Mouse (Mus musculus): Measurements from ENCODE around the gene Add2. TPM values are rescaled to one million over a fixed set of nuclear protein-coding genes. Genes with fewer than 3 reads are reported as not detected.

Add2 gene
- polyA plus RNA-seq, 2 experiments: 54.9 to 73.5 TPM

GRCm38 (mm10) chr6:86097155-86097554 is 68.7 kb downstream of the Add2 start:
- Histone ChIP-seq H3K27me3 (ENCODE audit: control insufficient read depth, insufficient read depth, low read length) (no peaks in the 10 kb centered on the region), H3K4me3 (ENCODE audit: insufficient read depth in 1 of 2, low read depth in 2 of 2, low read length in 2 of 2) (no peak overlapping the region), H3K4me2 (ENCODE audit: low read depth) (no peak overlapping the region), H3K36me3 (replicated peaks; ENCODE audit: control insufficient read depth, insufficient read depth, low read depth) (peaks cover 99% of the 10 kb centered on the region), H3K9me3 (ENCODE audit: control insufficient read depth, low read length) (no peaks in the 10 kb centered on the region), H3K9ac (replicated peaks) (no peak overlapping the region), H3K4me1 (replicated peaks; ENCODE audit: control insufficient read depth in 2 of 2, insufficient read depth in 2 of 2, low read length in 1 of 2) (no peaks in the 10 kb centered on the region; a peak in 1 of 4 replicates), H3K27ac (no peak overlapping the region)
- WGBS (ENCODE audit: insufficient replicate concordance): 70% methylated on average over 4 of the region's 4 CpGs
- DNase-seq (ENCODE audit: low read depth in 3 of 3, low spot score in 3 of 3) (no peak), ATAC-seq (ENCODE audit: insufficient read depth) (no peak)
- TF ChIP-seq CTCF (IDR thresholded peaks at IDR 0.05; ENCODE audit: low read depth) (no peak), EP300 (IDR thresholded peaks at IDR 0.05; ENCODE audit: low read depth) (no peak)

- TF ChIP-seq EP300 (IDR thresholded peaks at IDR 0.05; ENCODE audit: low read depth): no peak
- TF ChIP-seq CTCF (IDR thresholded peaks at IDR 0.05; ENCODE audit: low read depth): peak; percentile 42; the same call in 1 of the 2 replicates
- no peaks in the 10 kb centered on the region for H3K4me1 ChIP-seq (replicated peaks; ENCODE audit: control insufficient read depth in 2 of 2, insufficient read depth in 2 of 2, low read length in 1 of 2)
- no peak overlapping the region for H3K4me3 ChIP-seq (ENCODE audit: insufficient read depth in 1 of 2, low read depth in 2 of 2, low read length in 2 of 2)
- H3K4me2 ChIP-seq (ENCODE audit: low read depth): no peak overlapping the region
- H3K27ac ChIP-seq: no peak overlapping the region
- H3K27me3 ChIP-seq (ENCODE audit: control insufficient read depth, insufficient read depth, low read length): no peaks in the 10 kb centered on the region
- DNase-seq (ENCODE audit: low read depth in 3 of 3, low spot score in 3 of 3) (no peak), ATAC-seq (ENCODE audit: insufficient read depth) (no peak)
- 70% methylated on average over 4 of the region's 4 CpGs for WGBS (ENCODE audit: insufficient replicate concordance)
- H3K9ac ChIP-seq (replicated peaks): no peak overlapping the region
- H3K9me3 ChIP-seq (ENCODE audit: control insufficient read depth, low read length): no peaks in the 10 kb centered on the region
- peaks cover 99% of the 10 kb centered on the region for H3K36me3 ChIP-seq (replicated peaks; ENCODE audit: control insufficient read depth, insufficient read depth, low read depth)
Measured at GRCm38 (mm10) chr6:86099003-86099402, 70.5 kb downstream of the Add2 start.

GRCm38 (mm10) chr6:86101451-86101850 is 73.0 kb downstream of the Add2 start:
- Histone ChIP-seq H3K9me3 (ENCODE audit: control insufficient read depth, low read length) (no peaks in the 10 kb centered on the region), H3K36me3 (replicated peaks; ENCODE audit: control insufficient read depth, insufficient read depth, low read depth) (peaks cover 100% of the 10 kb centered on the region), H3K9ac (replicated peaks) (no peak overlapping the region), H3K4me2 (ENCODE audit: low read depth) (no peak overlapping the region), H3K27me3 (ENCODE audit: control insufficient read depth, insufficient read depth, low read length) (no peaks in the 10 kb centered on the region), H3K4me1 (replicated peaks; ENCODE audit: control insufficient read depth in 2 of 2, insufficient read depth in 2 of 2, low read length in 1 of 2) (no peaks in the 10 kb centered on the region), H3K27ac (no peak overlapping the region), H3K4me3 (ENCODE audit: insufficient read depth in 1 of 2, low read depth in 2 of 2, low read length in 2 of 2) (no peak overlapping the region)
- DNase-seq (ENCODE audit: low read depth in 3 of 3, low spot score in 3 of 3): no peak
- WGBS (ENCODE audit: insufficient replicate concordance): 80% methylated on average over 5 of the region's 5 CpGs
- TF ChIP-seq CTCF (IDR thresholded peaks at IDR 0.05; ENCODE audit: low read depth): no peak
- TF ChIP-seq EP300 (IDR thresholded peaks at IDR 0.05; ENCODE audit: low read depth): no peak
- no peak for ATAC-seq (ENCODE audit: insufficient read depth)

GRCm38 (mm10) chr6:86102874-86103273 is 74.4 kb downstream of the Add2 start:
- no peak for DNase-seq (ENCODE audit: low read depth in 3 of 3, low spot score in 3 of 3)
- Histone ChIP-seq H3K36me3 (replicated peaks; ENCODE audit: control insufficient read depth, insufficient read depth, low read depth) (peaks cover 99% of the 10 kb centered on the region), H3K4me3 (ENCODE audit: insufficient read depth in 1 of 2, low read depth in 2 of 2, low read length in 2 of 2) (no peak overlapping the region), H3K9me3 (ENCODE audit: control insufficient read depth, low read length) (no peaks in the 10 kb centered on the region), H3K4me1 (replicated peaks; ENCODE audit: control insufficient read depth in 2 of 2, insufficient read depth in 2 of 2, low read length in 1 of 2) (peaks cover 0 to 6% of the 10 kb centered on the region in 2 experiments; a peak in 3 of 4 replicates), H3K27ac (no peak overlapping the region), H3K27me3 (ENCODE audit: control insufficient read depth, insufficient read depth, low read length) (no peaks in the 10 kb centered on the region), H3K4me2 (ENCODE audit: low read depth) (no peak overlapping the region), H3K9ac (replicated peaks) (no peak overlapping the region)
- no peak for TF ChIP-seq CTCF (IDR thresholded peaks at IDR 0.05; ENCODE audit: low read depth)
- no peak for TF ChIP-seq EP300 (IDR thresholded peaks at IDR 0.05; ENCODE audit: low read depth)
- WGBS (ENCODE audit: insufficient replicate concordance): 89% methylated on average over 5 of the region's 5 CpGs
- no peak for ATAC-seq (ENCODE audit: insufficient read depth)

- Histone ChIP-seq H3K27me3 (ENCODE audit: control insufficient read depth, insufficient read depth, low read length) (no peaks in the 10 kb centered on the region), H3K36me3 (replicated peaks; ENCODE audit: control insufficient read depth, insufficient read depth, low read depth) (peaks cover 99% of the 10 kb centered on the region)
Measured at GRCm38 (mm10) chr6:86103614-86104013, 75.1 kb downstream of the Add2 start.

More at GRCm38 (mm10) chr6:86103614-86104013, 75.1 kb downstream of the Add2 start:
- peaks cover 0 to 6% of the 10 kb centered on the region in 2 experiments; a peak in 3 of 4 replicates for H3K4me1 ChIP-seq (replicated peaks; ENCODE audit: control insufficient read depth in 2 of 2, insufficient read depth in 2 of 2, low read length in 1 of 2)
- no peak overlapping the region for H3K9ac ChIP-seq (replicated peaks)
- DNase-seq (ENCODE audit: low read depth in 3 of 3, low spot score in 3 of 3) (no peak), ATAC-seq (ENCODE audit: insufficient read depth) (no peak; the same call in 1 of the 2 replicates)
- no peaks in the 10 kb centered on the region for H3K9me3 ChIP-seq (ENCODE audit: control insufficient read depth, low read length)
- 18% methylated on average over 4 of the region's 4 CpGs for WGBS (ENCODE audit: insufficient replicate concordance)
- H3K4me3 ChIP-seq (ENCODE audit: insufficient read depth in 1 of 2, low read depth in 2 of 2, low read length in 2 of 2): no peak overlapping the region
- TF ChIP-seq EP300 (IDR thresholded peaks at IDR 0.05; ENCODE audit: low read depth): no peak
- TF ChIP-seq CTCF (IDR thresholded peaks at IDR 0.05; ENCODE audit: low read depth): no peak
- no peak overlapping the region for H3K4me2 ChIP-seq (ENCODE audit: low read depth)
- H3K27ac ChIP-seq: no peak overlapping the region
